Mouse (Mus musculus) urinary bladder, postnatal 36 days (tissue): ENCODE data around the gene Apol8.

Source experiments
- DNase-seq, 2 experiments: peaks; one replicate each; pipeline ENCODE4 v3.0.0; 2022; ENCODE audit warnings: low spot score in 2 of 2, mixed read lengths in 1 of 2

Apol8 gene

GRCm38 (mm10) chr15:77756848-77757247 is at the start of gene Apol8:
Gene Apol8 (minus strand): TSS chr15:77757003.
- DNase-seq, result peak; percentile 38 to 46

GRCm38 (mm10) chr15:77805657-77806056 is 48.9 kb upstream of the Apol8 start:
- no peak for DNase-seq

- DNase-seq, result no peak
Observed at GRCm38 (mm10) chr15:77804949-77805348, 48.1 kb upstream of the Apol8 start.

GRCm38 (mm10) chr15:77804460-77804859 is 47.7 kb upstream of the Apol8 start:
- DNase-seq, result no peak

GRCm38 (mm10) chr15:77803747-77804146 is 46.9 kb upstream of the Apol8 start:
- no peak for DNase-seq

GRCm38 (mm10) chr15:77802992-77803391 is 46.2 kb upstream of the Apol8 start:
- no peak for DNase-seq

GRCm38 (mm10) chr15:77801188-77801587 is 44.4 kb upstream of the Apol8 start:
- DNase-seq, result no peak

- DNase-seq, result peak; percentile 50 to 71
Observed at GRCm38 (mm10) chr15:77800511-77800910, 43.7 kb upstream of the Apol8 start.

GRCm38 (mm10) chr15:77799491-77800474 is 43.0 kb upstream of the Apol8 start:
- DNase-seq, result no peak

- peak; percentile 72 to 82 for DNase-seq
Observed at GRCm38 (mm10) chr15:77798664-77799490, 42.1 kb upstream of the Apol8 start.

- DNase-seq, result peak in 1 of 2 experiments; percentile 52
Observed at GRCm38 (mm10) chr15:77797609-77798411, 41.0 kb upstream of the Apol8 start.

- DNase-seq, result no peak
Observed at GRCm38 (mm10) chr15:77796409-77797035, 39.7 kb upstream of the Apol8 start.

GRCm38 (mm10) chr15:77794908-77795356 is 38.1 kb upstream of the Apol8 start:
- no peak for DNase-seq

- DNase-seq, result no peak
Observed at GRCm38 (mm10) chr15:77794138-77794907, 37.5 kb upstream of the Apol8 start.

- DNase-seq, result no peak
Observed at GRCm38 (mm10) chr15:77793554-77793953, 36.8 kb upstream of the Apol8 start.

- no peak for DNase-seq
Observed at GRCm38 (mm10) chr15:77793094-77793493, 36.3 kb upstream of the Apol8 start.

- no peak for DNase-seq
Observed at GRCm38 (mm10) chr15:77792056-77792455, 35.3 kb upstream of the Apol8 start.

- DNase-seq, result no peak
Observed at GRCm38 (mm10) chr15:77790656-77791405, 34.0 kb upstream of the Apol8 start.

GRCm38 (mm10) chr15:77789186-77789585 is 32.4 kb upstream of the Apol8 start:
- no peak for DNase-seq
